Mouse (Mus musculus) hindbrain, embryonic 11.5 days (tissue): Measurements from ENCODE around the gene Tnfrsf9. TPM values are rescaled to one million over a fixed set of nuclear protein-coding genes. Genes with fewer than 3 reads are reported as not detected.

Experiments used
- ATAC-seq: fragments of 200-750 bp; cut with Nextera tagmentation; 2 replicates; pipeline ENCODE4 v1.8.0; 2017; ENCODE audit warnings: mild to moderate bottlenecking, moderate TSS enrichment, moderate library complexity; ENCODE audit not compliant: low FRiP score
- DNase-seq: peaks from one replicate; pipeline ENCODE4 v3.0.0-alpha.2; 2015; ENCODE audit warnings: low spot score
- H3K27ac ChIP-seq: fragments of 300-500 bp; sonication (generic); 2 replicates; pipeline ENCODE4 v1.5.1; 2014; ENCODE audit warnings: mild to moderate bottlenecking, low read depth, low read length
- H3K27me3 ChIP-seq: fragments of 300-500 bp; sonication (generic); 2 replicates; pipeline ENCODE4 v1.6.1; 2014; ENCODE audit warnings: mild to moderate bottlenecking, low read length, moderate library complexity, mixed read lengths; ENCODE audit not compliant: control insufficient read depth, insufficient read depth
- H3K36me3 ChIP-seq: fragments of 300-500 bp; sonication (generic); 2 replicates; pipeline ENCODE4 v1.6.1; 2014; ENCODE audit warnings: mild to moderate bottlenecking, low read length, moderate library complexity, mixed read lengths; ENCODE audit not compliant: control insufficient read depth, insufficient read depth
- H3K4me1 ChIP-seq: fragments of 300-500 bp; sonication (generic); replicated peaks from 2 replicates; pipeline ENCODE4 v1.6.1; 2014; ENCODE audit warnings: low read length, mixed read lengths; ENCODE audit not compliant: control insufficient read depth, insufficient read depth
- H3K4me2 ChIP-seq: fragments of 300-500 bp; sonication (generic); replicated peaks from 2 replicates; pipeline ENCODE4 v1.6.1; 2014; ENCODE audit warnings: mild to moderate bottlenecking, low read depth, low read length
- H3K4me3 ChIP-seq: fragments of 300-500 bp; sonication (generic); 2 replicates; pipeline ENCODE4 v1.5.1; 2014; ENCODE audit warnings: low read depth, low read length
- H3K9ac ChIP-seq: fragments of 300-500 bp; sonication (generic); 2 replicates; pipeline ENCODE4 v1.6.1; 2014; ENCODE audit warnings: low read depth, low read length
- H3K9me3 ChIP-seq: fragments of 300-500 bp; sonication (generic); 2 replicates; pipeline ENCODE4 v1.6.1; 2016; ENCODE audit warnings: low read length; ENCODE audit not compliant: control insufficient read depth
- WGBS: fragments of 180-500 bp; shearing (Covaris S2); extraction: QIAGEN DNeasy Blood & Tissue Kit; methylation state at CpG from one replicate; pipeline ENCODE4 v1.1.7; 2014; 5-methylcytosine and 5-hydroxymethylcytosine counted together
- polyA plus RNA-seq: library from polyadenylated mRNA; unstranded; fragments of >200 nt; fragmentation: Nextera tagmentation; extraction: Ambion mirVana; gene quantifications from 2 replicates; pipeline ENCODE4 v1.2.1, GENCODE M21; 2014

Gene Tnfrsf9
- polyA plus RNA-seq, 1 experiment from 2014 or later: not detected

GRCm38 (mm10) chr4:150915181-150915906 is 982 bp downstream of the Tnfrsf9 start:
- peak overlapping the region; percentile 78 for H3K9ac ChIP-seq
- H3K27me3 ChIP-seq: 0 out of 2 replicates have a peak, but pooled peaks cover 2% of the 10 kb centered on the region
- no peaks in the 10 kb centered on the region for H3K36me3 ChIP-seq
- H3K4me1 ChIP-seq: peaks cover 3% of the 10 kb centered on the region
- WGBS: 56% methylated on average over 10 of the region's 10 CpGs
- DNase-seq (no peak), ATAC-seq (0 out of 2 replicates have a peak, but pooled peaks have one; percentile 25)
- H3K4me3 ChIP-seq: peak overlapping the region; percentile 63
- H3K27ac ChIP-seq: no peak overlapping the region
- H3K4me2 ChIP-seq: peak overlapping the region; percentile 61
- H3K9me3 ChIP-seq: no peaks in the 10 kb centered on the region

- ATAC-seq: no peak
- Histone ChIP-seq H3K4me3 (no peak overlapping the region), H3K4me1 (peaks cover 3% of the 10 kb centered on the region), H3K4me2 (no peak overlapping the region), H3K9ac (no peak overlapping the region), H3K27ac (no peak overlapping the region), H3K27me3 (0 out of 2 replicates have a peak, but pooled peaks cover 2% of the 10 kb centered on the region), H3K36me3 (no peaks in the 10 kb centered on the region), H3K9me3 (no peaks in the 10 kb centered on the region)
- 68% methylated on average over 8 of the region's 8 CpGs for WGBS
- no peak for DNase-seq
Observed at GRCm38 (mm10) chr4:150917336-150918027, 3.1 kb downstream of the Tnfrsf9 start.

- Histone ChIP-seq H3K36me3 (no peaks in the 10 kb centered on the region), H3K9me3 (no peaks in the 10 kb centered on the region), H3K4me1 (no peaks in the 10 kb centered on the region), H3K4me3 (no peak overlapping the region), H3K4me2 (no peak overlapping the region), H3K9ac (no peak overlapping the region), H3K27me3 (0 out of 2 replicates have a peak, but pooled peaks cover 2% of the 10 kb centered on the region), H3K27ac (no peak overlapping the region)
- 91% methylated on average over 8 of the region's 8 CpGs for WGBS
- ATAC-seq (no peak), DNase-seq (no peak)
Observed at GRCm38 (mm10) chr4:150921206-150921605, 6.8 kb downstream of the Tnfrsf9 start.

DNA sequence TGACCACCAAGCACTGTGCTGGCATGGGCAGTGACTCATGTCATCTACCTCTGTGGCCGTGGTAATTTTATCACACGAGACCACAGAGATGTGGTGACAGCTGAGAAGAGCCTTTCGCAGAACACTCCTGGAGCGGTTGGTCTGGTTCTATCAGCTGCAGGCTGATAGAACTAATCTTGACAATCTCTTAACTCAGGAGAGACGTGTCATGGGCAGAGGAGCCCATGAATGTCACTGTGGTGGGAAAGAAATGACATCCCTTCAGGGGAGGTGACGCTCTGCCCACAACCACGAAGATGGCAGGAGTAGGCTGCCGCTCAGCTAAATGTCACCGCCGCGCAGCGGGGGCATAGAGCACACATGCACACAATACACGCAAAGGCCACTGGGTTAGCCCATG is 9.9 kb downstream of the Tnfrsf9 start:
- 0 out of 2 replicates have a peak, but pooled peaks cover 2% of the 10 kb centered on the region for H3K27me3 ChIP-seq
- H3K9ac ChIP-seq: no peak overlapping the region
- H3K9me3 ChIP-seq: no peaks in the 10 kb centered on the region
- DNase-seq: no peak
- no peak overlapping the region for H3K27ac ChIP-seq
- no peak overlapping the region for H3K4me3 ChIP-seq
- no peaks in the 10 kb centered on the region for H3K36me3 ChIP-seq
- no peak overlapping the region for H3K4me2 ChIP-seq
- ATAC-seq: no peak
- WGBS: 86% methylated on average over 13 of the region's 13 CpGs
- no peaks in the 10 kb centered on the region for H3K4me1 ChIP-seq

- H3K9me3 ChIP-seq: no peaks in the 10 kb centered on the region
- H3K9ac ChIP-seq: no peak overlapping the region
- H3K27me3 ChIP-seq: 0 out of 2 replicates have a peak, but pooled peaks cover 2% of the 10 kb centered on the region
- H3K4me1 ChIP-seq: no peaks in the 10 kb centered on the region
- ATAC-seq (no peak), DNase-seq (no peak)
- no peak overlapping the region for H3K27ac ChIP-seq
- WGBS: 85% methylated on average over 6 of the region's 6 CpGs
- no peak overlapping the region for H3K4me3 ChIP-seq
- no peaks in the 10 kb centered on the region for H3K36me3 ChIP-seq
- no peak overlapping the region for H3K4me2 ChIP-seq
Observed at GRCm38 (mm10) chr4:150924936-150925335, 10.6 kb downstream of the Tnfrsf9 start.

GRCm38 (mm10) chr4:150925923-150926322 is 11.6 kb downstream of the Tnfrsf9 start:
- Histone ChIP-seq H3K9ac (no peak overlapping the region), H3K4me2 (no peak overlapping the region), H3K27me3 (no peaks in the 10 kb centered on the region), H3K4me3 (no peak overlapping the region), H3K9me3 (no peaks in the 10 kb centered on the region), H3K36me3 (no peaks in the 10 kb centered on the region), H3K27ac (no peak overlapping the region), H3K4me1 (no peaks in the 10 kb centered on the region)
- DNase-seq (peak; percentile 49), ATAC-seq (no peak)
- WGBS: 56% methylated on average over 5 of the region's 5 CpGs

- no peaks in the 10 kb centered on the region for H3K27me3 ChIP-seq
- H3K9ac ChIP-seq: no peak overlapping the region
- no peak overlapping the region for H3K4me3 ChIP-seq
- H3K4me1 ChIP-seq: no peaks in the 10 kb centered on the region
- DNase-seq (peak; percentile 54), ATAC-seq (no peak)
- no peak overlapping the region for H3K27ac ChIP-seq
- 54% methylated on average over 13 of the region's 14 CpGs for WGBS
- H3K9me3 ChIP-seq: no peaks in the 10 kb centered on the region
- H3K4me2 ChIP-seq: no peak overlapping the region
- H3K36me3 ChIP-seq: no peaks in the 10 kb centered on the region
Observed at GRCm38 (mm10) chr4:150926924-150927705, 12.8 kb downstream of the Tnfrsf9 start.

DNA sequence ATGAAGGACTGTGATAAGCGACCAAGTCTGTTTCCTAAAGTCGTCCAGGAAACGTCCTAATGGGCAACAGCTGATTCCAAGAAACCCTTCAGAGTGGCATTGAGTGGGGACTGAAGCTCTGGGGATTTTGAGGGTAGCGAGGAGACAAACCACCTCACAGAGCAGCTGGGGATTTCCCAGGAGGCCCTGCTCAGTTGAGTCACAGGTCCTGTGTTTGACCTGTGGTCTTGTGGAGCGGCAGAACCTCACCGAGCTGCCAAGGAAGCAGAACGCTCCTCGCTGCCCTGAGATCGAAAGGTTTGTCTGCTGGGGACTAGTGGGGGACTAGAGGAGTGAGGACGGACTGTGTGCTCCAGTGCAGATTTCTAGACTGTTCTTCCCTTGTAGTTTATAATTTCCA is 13.4 kb downstream of the Tnfrsf9 start:
- Histone ChIP-seq H3K4me1 (no peaks in the 10 kb centered on the region), H3K36me3 (no peaks in the 10 kb centered on the region), H3K9ac (no peak overlapping the region), H3K4me3 (no peak overlapping the region), H3K27ac (no peak overlapping the region), H3K27me3 (no peaks in the 10 kb centered on the region), H3K9me3 (no peaks in the 10 kb centered on the region), H3K4me2 (no peak overlapping the region)
- WGBS: 64% methylated on average over 10 of the region's 10 CpGs
- no peak for DNase-seq
- no peak for ATAC-seq
